Mouse (Mus musculus): ENCODE results near the gene Sympk. TPM values are rescaled to one million over a fixed set of nuclear protein-coding genes. Genes with fewer than 3 reads are reported as not detected.

The Sympk gene
- polyA plus RNA-seq, 1 experiment from 2014 or later, result 15.8 TPM

GRCm38 (mm10) chr7:19021048-19021447 lies 3.1 kb upstream of the Sympk start:
- Histone ChIP-seq H3K27ac (replicated peaks in 1 of 2; ENCODE audit: control insufficient read depth in 1 of 2, insufficient read depth in 1 of 2, low read depth in 2 of 2, low read length in 2 of 2) (no peak overlapping the region), H3K9me3 (ENCODE audit: control insufficient read depth, low read length) (no peaks in the 10 kb centered on the region), H3K36me3 (ENCODE audit: control insufficient read depth, insufficient read depth, low read length) (no peaks in the 10 kb centered on the region), H3K9ac (ENCODE audit: low read length) (no peak overlapping the region), H3K4me2 (ENCODE audit: low read length) (no peak overlapping the region), H3K27me3 (ENCODE audit: control insufficient read depth, insufficient read depth, low read length) (peaks cover 37% of the 10 kb centered on the region), H3K4me3 (ENCODE audit: control insufficient read depth in 1 of 2, insufficient read depth in 1 of 2, low read depth in 1 of 2, low read length in 2 of 2) (no peak overlapping the region), H3K4me1 (ENCODE audit: control insufficient read depth in 2 of 2, insufficient read depth in 2 of 2, low read length in 2 of 2) (peaks cover 4 to 19% of the 10 kb centered on the region in 2 experiments)
- WGBS, result 17% methylated on average over 8 of the region's 8 CpGs
- no peak for ATAC-seq (ENCODE audit: insufficient number of reproducible peaks, insufficient read depth, low FRiP score, low read depth)

- H3K36me3 ChIP-seq (ENCODE audit: control insufficient read depth, insufficient read depth, low read length), result no peaks in the 10 kb centered on the region
- no peak for ATAC-seq (ENCODE audit: insufficient number of reproducible peaks, insufficient read depth, low FRiP score, low read depth)
- H3K4me3 ChIP-seq (ENCODE audit: control insufficient read depth in 1 of 2, insufficient read depth in 1 of 2, low read depth in 1 of 2, low read length in 2 of 2), result no peak overlapping the region
- H3K4me1 ChIP-seq (ENCODE audit: control insufficient read depth in 2 of 2, insufficient read depth in 2 of 2, low read length in 2 of 2), result peaks cover 7 to 22% of the 10 kb centered on the region in 2 experiments
- H3K27ac ChIP-seq (replicated peaks in 1 of 2; ENCODE audit: control insufficient read depth in 1 of 2, insufficient read depth in 1 of 2, low read depth in 2 of 2, low read length in 2 of 2), result no peak overlapping the region
- WGBS, result 45% methylated on average over 18 of the region's 18 CpGs
- peaks cover 37% of the 10 kb centered on the region for H3K27me3 ChIP-seq (ENCODE audit: control insufficient read depth, insufficient read depth, low read length)
- no peak overlapping the region for H3K9ac ChIP-seq (ENCODE audit: low read length)
- no peak overlapping the region for H3K4me2 ChIP-seq (ENCODE audit: low read length)
- H3K9me3 ChIP-seq (ENCODE audit: control insufficient read depth, low read length), result no peaks in the 10 kb centered on the region
These were observed 1.8 kb upstream of the Sympk start for GRCm38 (mm10) chr7:19022189-19022958.

- H3K27me3 ChIP-seq (ENCODE audit: control insufficient read depth, insufficient read depth, low read length), result peaks cover 37% of the 10 kb centered on the region
- H3K36me3 ChIP-seq (ENCODE audit: control insufficient read depth, insufficient read depth, low read length), result no peaks in the 10 kb centered on the region; the same call in 1 of the 2 replicates
- peak within 1 kb of the TSS; percentile 87 for H3K4me2 ChIP-seq (ENCODE audit: low read length)
- H3K9me3 ChIP-seq (ENCODE audit: control insufficient read depth, low read length), result no peaks in the 10 kb centered on the region
- 0 out of 2 replicates have a peak, but pooled peaks have one; percentile 6 for ATAC-seq (ENCODE audit: insufficient number of reproducible peaks, insufficient read depth, low FRiP score, low read depth)
- peaks cover 7 to 22% of the 10 kb centered on the region in 2 experiments for H3K4me1 ChIP-seq (ENCODE audit: control insufficient read depth in 2 of 2, insufficient read depth in 2 of 2, low read length in 2 of 2)
- peak within 1 kb of the TSS; percentile 95 to 99 for H3K4me3 ChIP-seq (ENCODE audit: control insufficient read depth in 1 of 2, insufficient read depth in 1 of 2, low read depth in 1 of 2, low read length in 2 of 2)
- H3K27ac ChIP-seq (replicated peaks in 1 of 2; ENCODE audit: control insufficient read depth in 1 of 2, insufficient read depth in 1 of 2, low read depth in 2 of 2, low read length in 2 of 2), result peak within 1 kb of the TSS in 1 of 2 experiments; percentile 59; a peak in 2 of 4 replicates
- WGBS, result 3% methylated on average over 30 of the region's 30 CpGs
- H3K9ac ChIP-seq (ENCODE audit: low read length), result peak within 1 kb of the TSS; percentile 97
These were observed 791 bp upstream of the Sympk start, which contains the start of gene Foxa3 for GRCm38 (mm10) chr7:19023357-19023814. TSS of gene Foxa3 (minus strand) at chr7:19023538.

- peak overlapping the region; percentile 95 to 99 for H3K4me3 ChIP-seq (ENCODE audit: control insufficient read depth in 1 of 2, insufficient read depth in 1 of 2, low read depth in 1 of 2, low read length in 2 of 2)
- H3K9ac ChIP-seq (ENCODE audit: low read length), result peak overlapping the region; percentile 97
- no peaks in the 10 kb centered on the region for H3K9me3 ChIP-seq (ENCODE audit: control insufficient read depth, low read length)
- H3K27ac ChIP-seq (replicated peaks in 1 of 2; ENCODE audit: control insufficient read depth in 1 of 2, insufficient read depth in 1 of 2, low read depth in 2 of 2, low read length in 2 of 2), result peak overlapping the region; percentile 59 to 72
- peaks cover 7 to 22% of the 10 kb centered on the region in 2 experiments for H3K4me1 ChIP-seq (ENCODE audit: control insufficient read depth in 2 of 2, insufficient read depth in 2 of 2, low read length in 2 of 2)
- H3K27me3 ChIP-seq (ENCODE audit: control insufficient read depth, insufficient read depth, low read length), result peaks cover 37% of the 10 kb centered on the region
- WGBS, result 2% methylated on average over 36 of the region's 36 CpGs
- H3K4me2 ChIP-seq (ENCODE audit: low read length), result peak overlapping the region; percentile 87
- peaks cover 13% of the 10 kb centered on the region for H3K36me3 ChIP-seq (ENCODE audit: control insufficient read depth, insufficient read depth, low read length)
- peak; percentile 23 for ATAC-seq (ENCODE audit: insufficient number of reproducible peaks, insufficient read depth, low FRiP score, low read depth)
These were observed 541 bp downstream of the Sympk start for GRCm38 (mm10) chr7:19024581-19025255.

GRCm38 (mm10) chr7:19028067-19028466 lies 3.9 kb downstream of the Sympk start:
- no peak overlapping the region for H3K9ac ChIP-seq (ENCODE audit: low read length)
- ATAC-seq (ENCODE audit: insufficient number of reproducible peaks, insufficient read depth, low FRiP score, low read depth), result no peak

GRCm38 (mm10) chr7:19029084-19029653 lies 5.0 kb downstream of the Sympk start:
- H3K27me3 ChIP-seq (ENCODE audit: control insufficient read depth, insufficient read depth, low read length), result no peaks in the 10 kb centered on the region
- ATAC-seq (ENCODE audit: insufficient number of reproducible peaks, insufficient read depth, low FRiP score, low read depth), result peak; percentile 19; the same call in 1 of the 2 replicates
- WGBS, result 67% methylated on average over 6 of the region's 6 CpGs
- H3K4me1 ChIP-seq (ENCODE audit: control insufficient read depth in 2 of 2, insufficient read depth in 2 of 2, low read length in 2 of 2), result peaks cover 7 to 14% of the 10 kb centered on the region in 2 experiments
- no peak overlapping the region for H3K4me2 ChIP-seq (ENCODE audit: low read length)
- no peak overlapping the region for H3K9ac ChIP-seq (ENCODE audit: low read length)
- no peak overlapping the region for H3K27ac ChIP-seq (replicated peaks in 1 of 2; ENCODE audit: control insufficient read depth in 1 of 2, insufficient read depth in 1 of 2, low read depth in 2 of 2, low read length in 2 of 2)
- no peak overlapping the region for H3K4me3 ChIP-seq (ENCODE audit: control insufficient read depth in 1 of 2, insufficient read depth in 1 of 2, low read depth in 1 of 2, low read length in 2 of 2)
- peaks cover 54% of the 10 kb centered on the region for H3K36me3 ChIP-seq (ENCODE audit: control insufficient read depth, insufficient read depth, low read length)
- no peaks in the 10 kb centered on the region for H3K9me3 ChIP-seq (ENCODE audit: control insufficient read depth, low read length)

More at GRCm38 (mm10) chr7:19028067-19028466, 3.9 kb downstream of the Sympk start:
- Histone ChIP-seq H3K4me1 (ENCODE audit: control insufficient read depth in 2 of 2, insufficient read depth in 2 of 2, low read length in 2 of 2) (peaks cover 7 to 22% of the 10 kb centered on the region in 2 experiments), H3K27ac (replicated peaks in 1 of 2; ENCODE audit: control insufficient read depth in 1 of 2, insufficient read depth in 1 of 2, low read depth in 2 of 2, low read length in 2 of 2) (no peak overlapping the region), H3K9me3 (ENCODE audit: control insufficient read depth, low read length) (no peaks in the 10 kb centered on the region), H3K27me3 (ENCODE audit: control insufficient read depth, insufficient read depth, low read length) (peaks cover 9% of the 10 kb centered on the region), H3K4me3 (ENCODE audit: control insufficient read depth in 1 of 2, insufficient read depth in 1 of 2, low read depth in 1 of 2, low read length in 2 of 2) (no peak overlapping the region), H3K36me3 (ENCODE audit: control insufficient read depth, insufficient read depth, low read length) (peaks cover 45% of the 10 kb centered on the region), H3K4me2 (ENCODE audit: low read length) (no peak overlapping the region)

GRCm38 (mm10) chr7:19031641-19032040 lies 7.5 kb downstream of the Sympk start:
- no peak overlapping the region for H3K27ac ChIP-seq (replicated peaks in 1 of 2; ENCODE audit: control insufficient read depth in 1 of 2, insufficient read depth in 1 of 2, low read depth in 2 of 2, low read length in 2 of 2)
- no peak overlapping the region for H3K4me2 ChIP-seq (ENCODE audit: low read length)
- H3K4me3 ChIP-seq (ENCODE audit: control insufficient read depth in 1 of 2, insufficient read depth in 1 of 2, low read depth in 1 of 2, low read length in 2 of 2), result no peak overlapping the region
- no peaks in the 10 kb centered on the region for H3K9me3 ChIP-seq (ENCODE audit: control insufficient read depth, low read length)
- no peaks in the 10 kb centered on the region for H3K27me3 ChIP-seq (ENCODE audit: control insufficient read depth, insufficient read depth, low read length)
- 69% methylated on average over 4 of the region's 4 CpGs for WGBS
- no peaks in the 10 kb centered on the region for H3K4me1 ChIP-seq (ENCODE audit: control insufficient read depth in 2 of 2, insufficient read depth in 2 of 2, low read length in 2 of 2)
- no peak for ATAC-seq (ENCODE audit: insufficient number of reproducible peaks, insufficient read depth, low FRiP score, low read depth)
- peaks cover 79% of the 10 kb centered on the region for H3K36me3 ChIP-seq (ENCODE audit: control insufficient read depth, insufficient read depth, low read length)
- H3K9ac ChIP-seq (ENCODE audit: low read length), result no peak overlapping the region

Data from heart, embryonic 14.5 days (tissue).